Mouse (Mus musculus) c-Kit-positive CD71-positive TER-119-positive erythroid progenitor cells, embryonic 14.5 days (primary cell): Measurements from ENCODE around the gene Srsf3.
"Not testable (repeated sequence)": the region's sequence is repeated elsewhere in the genome, so short reads cannot be mapped to it uniquely, and the experiment has no call there.

Experiments
- DNase-seq: peaks from one replicate; pipeline ENCODE4 v3.0.0-alpha.2; 2013; ENCODE audit warnings: low spot score

The Srsf3 gene

GRCm38 (mm10) chr17:29032274-29033069 lies at the start of gene Srsf3:
Srsf3 (plus strand) TSS chr17:29032628.
- peak; percentile 98 for DNase-seq

- DNase-seq = no peak
Observed at GRCm38 (mm10) chr17:28984724-28985420, 47.6 kb upstream of the Srsf3 start.

GRCm38 (mm10) chr17:28986833-28987232 lies 45.6 kb upstream of the Srsf3 start:
- DNase-seq = peak; percentile 25

- peak; percentile 58 for DNase-seq
Observed at GRCm38 (mm10) chr17:28987713-28988112, 44.7 kb upstream of the Srsf3 start.

- DNase-seq = no peak
Observed at GRCm38 (mm10) chr17:28988291-28988690, 44.1 kb upstream of the Srsf3 start.

- DNase-seq = no peak
Observed at GRCm38 (mm10) chr17:28988996-28989395, 43.4 kb upstream of the Srsf3 start.

- DNase-seq = no peak
Observed at GRCm38 (mm10) chr17:28990060-28990459, 42.4 kb upstream of the Srsf3 start.

GRCm38 (mm10) chr17:28991286-28991685 lies 41.1 kb upstream of the Srsf3 start:
- no peak for DNase-seq

- no peak for DNase-seq
Observed at GRCm38 (mm10) chr17:28992105-28992504, 40.3 kb upstream of the Srsf3 start.

- not testable (repeated sequence) for DNase-seq
Observed at GRCm38 (mm10) chr17:28993004-28993403, 39.4 kb upstream of the Srsf3 start.

- no peak for DNase-seq
Observed at GRCm38 (mm10) chr17:28994615-28995014, 37.8 kb upstream of the Srsf3 start.

GRCm38 (mm10) chr17:29000465-29000864 lies 32.0 kb upstream of the Srsf3 start:
- no peak for DNase-seq

- DNase-seq = no peak
Observed at GRCm38 (mm10) chr17:29003740-29004139, 28.7 kb upstream of the Srsf3 start.

- DNase-seq = no peak
Observed at GRCm38 (mm10) chr17:29005002-29005401, 27.4 kb upstream of the Srsf3 start.

- DNase-seq = no peak
Observed at GRCm38 (mm10) chr17:29006812-29007211, 25.6 kb upstream of the Srsf3 start.

GRCm38 (mm10) chr17:29007243-29007640 lies 25.2 kb upstream of the Srsf3 start:
- no peak for DNase-seq

- peak; percentile 78 for DNase-seq
Observed at GRCm38 (mm10) chr17:29007641-29008325, 24.6 kb upstream of the Srsf3 start, which contains the start of gene Stk38. Stk38 (minus strand) TSS chr17:29007995.

GRCm38 (mm10) chr17:29008326-29008650 lies 24.1 kb upstream of the Srsf3 start:
- peak; percentile 22 for DNase-seq

GRCm38 (mm10) chr17:29009181-29009580 lies 23.2 kb upstream of the Srsf3 start:
- DNase-seq = no peak

GRCm38 (mm10) chr17:29014235-29014634 lies 18.2 kb upstream of the Srsf3 start:
- no peak for DNase-seq

GRCm38 (mm10) chr17:29015638-29016037 lies 16.8 kb upstream of the Srsf3 start:
- DNase-seq = peak; percentile 64

GRCm38 (mm10) chr17:29016705-29017104 lies 15.7 kb upstream of the Srsf3 start:
- no peak for DNase-seq
